Mouse (Mus musculus) cerebellum, adult 18-20 months (tissue): Measurements from ENCODE around the gene Galnt18.

Experiments used
- DNase-seq, 2 experiments: peaks; one replicate each; pipeline ENCODE4 v3.0.0; 2021

The Galnt18 gene

DNA sequence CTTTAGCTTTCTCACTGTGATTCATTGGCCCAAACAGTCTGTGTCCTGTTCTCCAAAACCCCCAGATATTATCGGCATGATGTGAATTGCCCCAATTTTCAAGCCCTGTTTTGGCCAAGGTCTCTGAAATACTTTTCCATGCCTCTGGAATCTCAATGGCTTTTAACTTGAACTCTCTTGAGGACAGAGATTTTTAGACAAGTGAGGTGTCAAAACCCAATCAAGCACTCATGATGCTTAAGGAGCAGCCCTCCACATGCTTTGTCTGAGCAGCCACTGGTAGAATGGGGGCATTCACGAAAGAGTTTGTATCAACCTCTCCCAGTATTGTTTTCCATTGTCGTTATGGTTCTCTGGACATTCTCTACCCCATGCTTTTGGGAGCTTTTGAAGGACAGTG lies 9.2 kb downstream of the Galnt18 start:
- DNase-seq, result no peak

DNA sequence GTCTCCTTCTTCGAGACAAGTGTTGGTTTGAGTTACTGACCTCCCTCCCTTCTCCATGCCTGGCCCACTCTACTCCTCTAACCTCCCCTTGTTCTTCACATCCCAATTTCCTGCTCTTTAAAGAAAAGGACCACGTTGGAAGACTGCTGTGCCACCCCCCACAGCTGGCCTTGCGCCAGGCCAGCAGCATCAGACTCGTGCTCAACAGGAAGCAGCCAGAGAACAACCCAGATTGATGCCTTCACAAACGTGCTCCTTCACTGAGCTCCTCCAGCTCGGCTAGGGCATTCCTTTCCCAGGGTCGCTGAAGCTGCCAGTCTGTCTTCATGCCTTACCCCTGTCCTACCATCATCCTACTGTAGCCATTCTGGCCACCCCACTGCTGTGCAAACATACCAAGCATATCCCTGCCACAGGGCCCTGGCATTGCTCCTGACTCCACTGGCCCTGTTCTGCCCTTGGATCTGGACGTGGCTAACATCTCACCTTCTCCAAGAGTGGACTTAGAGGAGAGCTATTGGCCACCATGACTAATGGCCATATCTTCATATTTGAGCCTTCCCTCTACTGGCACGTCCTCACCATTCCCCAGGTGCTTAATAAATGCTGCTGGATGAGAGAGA lies 13.5 kb downstream of the Galnt18 start:
- DNase-seq, result no peak

DNA sequence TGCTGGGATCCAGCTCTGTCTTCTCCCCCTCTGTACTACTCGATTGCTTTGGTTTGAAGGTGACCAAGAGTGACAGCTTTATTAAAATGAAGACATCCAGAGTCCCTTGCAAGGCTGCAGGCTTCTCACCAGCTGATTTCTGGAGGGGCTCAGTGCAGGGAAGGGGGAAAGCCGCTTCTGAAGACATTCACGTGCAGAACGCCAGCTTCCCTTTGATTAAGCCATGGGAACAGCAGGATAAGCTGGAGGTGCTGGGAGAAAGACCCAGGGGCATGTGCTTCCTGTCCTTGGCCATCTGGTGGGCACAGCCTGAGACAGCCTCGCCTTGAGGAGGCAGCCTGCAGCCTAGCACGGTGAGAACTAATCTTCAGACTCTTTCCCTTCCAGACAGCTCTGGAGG lies 17.0 kb downstream of the Galnt18 start:
- no peak for DNase-seq

DNA sequence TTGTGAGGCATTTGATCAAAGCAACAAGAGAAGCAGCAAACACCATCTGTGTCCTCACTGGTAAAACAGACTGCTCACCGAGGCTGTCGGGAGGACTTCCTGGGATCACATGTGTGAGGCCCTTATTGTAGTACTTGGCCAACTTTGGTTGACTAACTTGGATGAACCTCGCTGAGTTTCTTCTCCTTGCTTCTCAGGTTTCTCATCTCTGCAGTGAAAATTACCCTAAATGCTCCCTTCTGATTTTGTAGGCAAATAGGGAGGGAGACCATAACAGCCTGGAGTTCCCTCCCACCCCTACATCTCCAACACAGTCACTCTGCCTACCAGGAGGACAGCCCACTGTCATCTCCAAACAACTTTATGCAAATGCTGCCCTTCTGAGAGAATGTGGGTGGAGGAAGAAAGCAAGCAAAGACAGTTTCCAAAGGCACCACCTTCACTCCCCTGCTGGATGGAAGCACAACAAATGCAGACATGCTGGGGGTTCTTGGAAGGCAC lies 31.2 kb downstream of the Galnt18 start:
- no peak for DNase-seq

DNA sequence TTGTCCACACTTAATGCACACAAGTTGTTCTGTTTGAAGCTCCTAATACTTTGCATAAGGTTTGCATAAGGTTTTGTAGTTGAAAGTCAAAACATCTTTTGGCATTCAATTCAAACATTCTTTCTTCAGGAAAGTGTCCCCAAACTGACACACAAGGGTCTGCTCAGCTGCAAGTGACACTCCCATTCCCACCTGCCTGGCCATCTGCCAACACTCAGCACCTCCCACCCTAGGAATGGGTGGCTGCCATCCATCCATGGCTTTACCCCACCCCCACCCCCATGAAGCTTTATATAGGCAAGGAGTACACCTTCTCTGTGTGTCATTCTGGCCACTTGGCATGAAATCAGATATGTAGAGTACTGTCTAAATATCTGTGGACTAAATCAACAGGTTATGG lies 35.0 kb downstream of the Galnt18 start:
- DNase-seq, result no peak

DNA sequence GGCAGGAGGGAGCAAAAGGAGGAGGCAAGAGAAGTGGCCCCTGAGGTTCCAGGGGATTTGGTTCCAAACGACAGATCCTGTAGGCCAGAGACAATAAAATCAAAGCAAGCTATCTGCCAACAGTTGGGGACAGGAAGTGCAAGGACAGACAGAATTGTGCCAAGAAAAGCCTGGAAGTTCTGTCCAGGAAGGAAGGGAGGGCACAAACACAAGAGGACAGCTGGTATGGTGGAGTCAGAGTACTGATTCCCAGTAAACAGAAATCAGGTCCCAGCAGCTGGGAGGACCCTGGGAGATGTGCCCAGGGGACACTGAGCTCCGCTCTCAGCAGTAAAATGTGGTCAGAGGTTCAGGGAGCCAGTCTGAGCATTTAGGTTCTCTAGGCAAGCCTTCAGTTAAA lies 38.2 kb downstream of the Galnt18 start:
- DNase-seq, result peak; percentile 17 to 32

DNA sequence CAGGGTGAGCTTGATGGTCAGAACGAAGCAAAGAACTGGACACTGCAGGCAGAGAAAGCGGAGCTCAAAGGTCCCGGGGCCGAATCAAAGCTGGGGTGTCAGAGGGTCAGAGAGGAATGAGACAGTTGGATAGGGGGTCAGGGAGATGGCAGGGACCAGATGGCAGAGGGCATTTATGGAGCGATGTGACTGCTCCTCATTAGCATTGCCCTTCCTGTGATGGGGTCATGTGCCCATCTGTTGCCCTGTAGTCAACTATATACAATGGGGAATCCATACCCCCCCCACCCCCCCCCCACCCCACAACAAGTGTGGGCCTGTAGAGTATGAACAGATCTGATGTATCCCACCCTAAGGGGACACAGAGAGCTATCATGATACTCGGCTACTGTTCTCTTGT lies 39.7 kb downstream of the Galnt18 start:
- DNase-seq, result no peak

DNA sequence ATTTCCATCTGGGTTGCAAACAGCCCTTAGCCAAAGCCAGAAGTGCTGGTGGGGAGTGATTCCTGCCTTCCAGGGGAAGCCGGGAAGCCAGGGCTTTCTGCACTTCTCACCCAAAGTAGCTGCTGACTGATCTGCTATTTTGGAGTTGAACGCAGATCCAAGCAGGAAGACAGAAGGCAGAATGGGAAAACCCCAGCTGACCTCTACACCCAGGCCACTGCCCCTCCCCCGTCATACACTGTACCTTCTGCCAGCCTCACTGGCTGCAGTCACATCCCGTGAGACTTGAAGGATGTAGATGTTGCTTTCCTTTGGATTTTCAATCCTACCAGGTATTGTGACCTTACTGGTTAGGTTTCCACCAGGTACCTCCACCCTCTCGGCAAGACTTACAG lies 40.4 kb downstream of the Galnt18 start:
- no peak for DNase-seq

DNA sequence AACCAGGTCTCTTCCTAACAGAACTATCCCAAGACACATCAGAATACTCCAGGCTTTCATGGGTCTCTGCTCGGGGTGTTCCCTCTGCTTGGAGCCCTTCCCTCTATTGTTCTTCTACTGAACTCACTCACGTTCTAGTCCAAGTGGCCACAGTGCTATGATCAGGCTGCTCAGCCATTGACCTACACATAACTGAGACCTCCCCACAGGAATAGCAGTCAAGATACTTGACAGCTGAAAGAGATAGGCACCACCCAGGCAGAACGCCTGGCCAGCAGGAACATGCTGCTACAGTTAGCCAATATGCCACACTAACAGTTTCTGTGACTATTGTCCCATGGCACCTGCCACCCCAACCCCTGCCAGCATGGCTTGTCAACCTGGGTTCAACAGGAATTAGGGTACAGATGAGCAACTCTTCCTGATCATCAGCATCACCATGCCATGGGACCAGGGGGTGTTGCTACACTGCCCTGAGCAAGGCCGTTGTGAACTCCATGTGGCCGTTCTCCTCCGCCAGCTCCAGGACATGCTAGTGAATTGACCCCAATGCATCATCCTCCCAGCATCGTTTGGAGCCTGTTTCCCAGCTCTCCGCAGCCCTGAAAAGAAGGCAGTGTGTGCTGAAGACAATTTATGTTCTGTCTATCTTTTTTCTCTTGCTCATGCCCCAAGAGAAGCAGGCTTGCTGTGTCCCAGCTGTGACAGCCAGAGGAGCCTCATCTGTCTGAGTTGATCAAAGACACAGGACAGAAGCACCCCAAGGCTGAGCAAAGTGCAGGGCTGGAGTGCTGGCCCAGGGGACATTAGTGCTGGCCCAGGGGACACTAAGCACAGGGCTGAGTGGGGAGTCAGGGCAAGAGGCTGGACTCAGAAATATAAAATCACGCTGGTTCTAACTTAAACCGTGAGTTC lies 41.1 kb downstream of the Galnt18 start:
- no peak for DNase-seq

DNA sequence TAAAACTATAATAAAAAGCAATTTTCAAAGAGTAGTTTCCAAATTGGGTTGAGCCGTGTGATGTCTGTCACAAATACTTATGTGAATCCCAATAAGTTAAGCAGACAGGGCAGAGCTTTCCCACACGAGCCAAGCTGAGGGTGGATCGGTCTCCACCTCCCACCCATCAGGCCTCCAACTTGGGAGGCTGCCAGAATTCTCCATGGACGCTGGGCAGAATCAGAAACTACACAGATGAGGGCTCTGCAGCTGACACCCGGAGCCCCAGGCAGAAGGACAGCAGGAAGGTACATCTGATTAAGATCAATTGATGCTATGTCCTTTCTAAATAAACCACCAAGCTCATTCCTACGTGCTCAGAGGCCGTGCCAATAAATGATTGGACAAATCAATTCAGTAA lies 42.4 kb downstream of the Galnt18 start:
- DNase-seq, result no peak

DNA sequence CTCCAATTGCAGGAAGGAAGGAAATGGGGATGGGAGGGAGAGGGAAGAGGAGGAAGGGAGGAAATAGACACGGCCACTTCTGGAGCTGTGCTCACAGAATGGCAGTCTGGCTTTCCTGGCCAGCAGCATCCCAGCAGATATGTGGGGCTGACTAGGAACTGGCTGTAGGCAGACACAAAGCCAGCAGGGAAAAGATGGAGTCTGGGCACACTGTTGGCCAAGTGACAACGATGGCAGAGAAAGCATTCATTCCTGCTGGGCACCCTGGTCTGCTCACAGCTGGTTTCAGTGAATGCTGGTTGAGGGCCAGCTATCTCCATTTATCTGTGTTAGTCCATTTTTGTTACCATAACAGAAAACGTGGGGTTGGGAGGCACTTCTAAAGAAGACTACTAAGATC lies 43.4 kb downstream of the Galnt18 start:
- peak; percentile 23 to 43 for DNase-seq

DNA sequence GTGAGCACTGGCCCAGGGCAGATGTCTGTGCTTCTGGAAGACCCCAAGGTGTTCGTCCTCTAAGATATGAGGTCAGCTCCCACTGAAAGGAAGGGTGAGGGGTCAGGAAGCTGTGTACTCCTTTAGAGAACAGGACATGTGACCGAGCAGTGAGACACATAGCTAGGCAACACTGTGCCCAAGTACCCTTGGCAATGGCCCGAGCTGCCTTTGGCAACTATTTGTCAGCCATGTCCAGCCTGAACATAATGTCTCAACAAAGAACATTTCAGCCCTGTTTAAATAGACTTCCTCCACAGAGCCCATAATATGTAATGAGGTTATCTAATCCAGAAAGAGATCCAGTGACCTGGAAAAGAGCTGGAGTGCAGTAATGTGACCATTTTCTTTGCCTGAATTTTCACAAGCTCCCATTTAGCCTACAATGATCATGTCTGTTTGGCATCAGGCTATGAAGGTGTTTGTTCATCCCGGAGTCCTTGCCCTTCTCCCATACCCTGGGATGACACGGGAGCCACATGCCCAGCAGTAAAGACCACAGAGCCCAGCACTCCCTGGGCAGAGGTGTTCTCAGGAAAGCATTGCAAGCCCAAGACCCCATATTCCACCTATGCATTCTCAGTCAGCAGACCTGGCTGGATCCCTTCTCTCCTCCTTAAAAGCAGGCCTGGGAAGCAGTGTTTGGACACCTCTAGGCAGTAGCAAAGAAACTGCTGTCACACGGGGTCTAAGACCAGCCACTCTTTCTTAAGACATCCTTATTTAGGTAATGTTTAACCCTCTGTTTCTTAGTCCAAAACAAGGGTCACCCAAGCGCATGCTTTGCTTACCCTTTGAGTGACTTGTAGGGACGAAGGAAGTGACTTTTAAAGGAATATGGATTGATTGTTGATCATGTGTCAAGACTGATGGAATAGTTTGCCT lies 49.2 kb downstream of the Galnt18 start:
- DNase-seq, result peak in 1 of 2 experiments; percentile 31

DNA sequence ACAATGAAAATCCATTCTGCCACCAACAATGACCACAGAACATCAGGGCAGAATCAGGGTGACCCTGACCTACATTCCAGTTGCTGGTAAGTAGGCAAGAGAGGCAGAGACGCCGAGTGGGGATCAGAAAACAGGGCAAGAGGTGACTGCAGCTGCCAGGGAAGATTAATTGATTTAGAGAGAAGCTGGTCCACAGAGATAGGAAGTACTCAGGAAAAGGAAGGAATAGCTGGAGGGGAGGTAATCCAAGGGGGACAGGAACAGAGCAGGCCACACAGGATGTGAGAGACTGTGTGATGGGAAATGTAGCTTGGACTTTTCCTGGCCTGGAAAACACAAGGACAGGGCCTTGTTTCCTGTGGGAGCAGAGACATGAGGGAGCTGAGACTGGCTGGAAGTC lies 52.8 kb downstream of the Galnt18 start:
- no peak for DNase-seq

DNA sequence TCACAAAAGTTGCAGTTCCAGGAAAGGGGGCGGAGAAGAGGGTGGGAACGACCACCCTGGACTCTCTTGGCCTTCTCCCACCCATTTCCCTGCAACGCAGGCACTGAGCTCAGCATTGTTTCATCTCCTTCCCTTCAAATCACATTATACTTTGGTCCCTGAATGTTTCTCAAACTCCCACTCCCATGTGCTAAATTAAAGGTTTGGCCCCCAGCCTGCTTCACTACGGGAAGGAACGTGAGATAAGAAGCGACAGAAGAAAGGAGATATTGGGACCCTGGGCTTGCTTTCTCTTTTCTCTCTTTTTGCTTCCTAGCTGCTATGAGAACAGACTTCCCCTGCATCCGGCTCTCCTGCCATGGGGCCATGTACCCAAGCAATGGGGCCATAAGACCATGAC lies 55.0 kb downstream of the Galnt18 start:
- DNase-seq, result no peak

DNA sequence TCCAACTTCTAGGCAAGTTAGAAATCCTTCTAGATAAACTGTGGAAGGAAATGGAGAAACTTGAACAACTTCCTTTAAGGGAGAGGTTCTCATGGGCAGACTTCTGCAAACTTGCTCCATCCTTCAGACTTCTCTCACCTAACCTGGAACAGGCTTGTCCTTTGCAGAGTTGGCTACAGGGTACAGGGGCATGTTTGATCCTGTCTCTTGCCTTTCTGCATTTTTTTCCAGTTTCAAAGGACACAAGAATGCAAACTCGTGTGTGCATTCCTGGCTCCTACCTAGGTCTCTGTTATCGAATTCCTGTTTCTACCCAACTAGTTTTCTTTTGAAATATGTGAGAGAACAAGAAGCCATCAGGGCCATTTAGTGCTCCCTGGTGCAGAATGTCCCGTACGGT lies 55.8 kb downstream of the Galnt18 start:
- no peak for DNase-seq

DNA sequence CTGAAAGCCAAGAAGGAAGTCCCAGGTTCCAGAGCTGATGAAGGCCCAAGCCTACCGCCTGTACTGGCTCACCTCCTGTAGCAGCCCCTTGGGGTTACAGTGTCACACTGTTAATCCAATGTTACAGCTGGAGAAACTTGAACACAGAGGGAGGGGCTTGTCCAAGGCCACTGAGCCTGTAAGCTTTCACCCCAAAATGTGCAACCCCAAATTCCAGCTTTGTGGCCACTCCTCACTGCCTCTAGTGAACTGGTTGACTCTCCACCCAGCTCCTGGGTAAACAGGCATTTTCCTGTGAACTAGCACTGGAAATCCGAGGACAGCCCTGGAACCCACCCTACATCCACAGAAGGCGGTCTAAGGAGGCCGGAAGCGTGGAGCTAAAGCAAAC lies 58.5 kb downstream of the Galnt18 start:
- DNase-seq, result no peak

DNA sequence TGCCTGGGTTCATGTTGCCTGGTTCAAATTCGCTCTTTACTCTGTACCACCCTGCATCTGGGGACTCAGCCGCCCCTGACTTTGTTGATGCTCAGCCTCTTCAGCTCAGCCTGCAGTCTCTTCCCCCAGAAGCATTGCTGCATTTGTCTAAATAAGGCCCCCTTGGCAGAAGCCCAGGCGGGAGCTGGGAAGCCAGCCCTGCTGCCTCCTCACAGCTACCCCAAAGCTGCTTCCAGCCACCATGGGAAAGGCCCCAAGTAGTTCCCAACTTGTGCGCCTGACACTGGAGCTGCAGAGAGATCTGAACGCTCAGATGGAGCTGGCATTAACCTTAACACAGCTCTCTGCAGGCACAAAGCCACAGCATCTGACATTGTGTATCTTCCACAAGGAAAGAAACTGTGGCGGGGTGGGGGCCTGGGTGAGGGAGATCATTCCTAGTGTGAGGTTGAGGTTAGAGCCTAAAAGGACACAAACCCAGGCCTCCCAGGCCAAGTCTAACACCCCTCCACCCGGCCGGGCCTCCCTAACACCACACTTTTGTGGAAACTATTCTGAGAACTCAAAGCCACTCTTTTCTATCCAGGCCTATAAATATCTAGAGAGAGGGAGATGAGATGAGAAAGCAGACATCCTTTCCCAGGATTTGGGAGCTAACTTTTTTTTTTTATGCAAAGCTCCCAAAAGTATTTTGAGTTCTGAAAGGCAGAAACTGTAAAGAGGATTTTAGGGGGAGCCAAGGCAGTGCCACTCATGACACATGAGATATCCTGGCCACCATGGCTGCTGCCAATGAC lies 59.1 kb downstream of the Galnt18 start:
- DNase-seq, result peak in 1 of 2 experiments; percentile 10

DNA sequence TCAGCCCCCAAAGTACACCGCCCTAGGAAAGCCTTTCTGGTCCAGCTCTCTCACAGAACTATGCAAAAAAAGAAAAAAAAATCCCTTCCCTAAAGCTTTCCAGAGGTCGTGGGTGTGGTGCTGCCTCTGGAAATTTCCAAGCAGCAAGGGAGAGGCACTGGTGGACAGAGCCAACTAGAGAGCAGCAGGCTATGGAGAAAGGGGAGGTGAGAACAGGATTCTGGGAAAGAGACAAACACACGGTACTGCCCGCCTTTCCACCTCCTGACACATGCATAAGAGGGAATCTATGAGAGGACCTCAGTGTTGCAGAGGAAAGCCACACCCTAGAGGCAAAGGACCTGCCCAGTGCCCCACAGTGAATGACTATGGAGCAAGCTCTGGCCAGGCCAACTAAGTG lies 60.9 kb downstream of the Galnt18 start:
- no peak for DNase-seq

DNA sequence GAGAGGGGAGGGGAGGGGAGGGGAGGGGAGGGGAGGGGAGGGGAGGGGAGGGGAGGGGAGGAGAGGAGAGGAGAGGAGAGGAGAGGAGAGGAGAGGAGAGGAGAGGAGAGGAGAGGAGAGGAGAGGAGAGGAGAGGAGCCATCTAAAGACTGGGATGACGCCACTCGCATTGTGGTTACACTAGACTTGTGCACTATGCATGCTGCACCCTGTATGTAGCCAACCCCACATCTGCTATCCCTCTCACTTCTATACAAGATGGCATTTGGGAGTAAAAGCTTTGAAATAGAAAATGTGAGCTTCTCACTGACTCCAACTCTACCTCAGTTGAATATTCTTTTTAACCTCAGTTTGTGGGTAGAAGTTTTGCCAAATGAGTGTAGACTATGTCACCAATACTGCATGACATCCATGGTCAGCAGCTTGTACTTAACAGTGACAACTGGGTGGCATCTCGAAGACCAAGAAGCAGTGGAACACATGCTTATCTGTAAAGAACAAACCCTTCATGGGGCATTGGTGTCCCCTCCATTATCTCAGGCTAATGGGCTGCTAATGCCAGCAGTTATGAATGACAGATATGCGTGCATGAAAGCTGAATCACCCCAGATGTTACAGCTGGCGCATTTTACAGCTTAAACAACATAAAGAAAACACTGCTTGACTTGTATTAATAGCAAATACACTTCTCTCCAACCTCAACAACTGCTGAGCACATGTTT lies 65.0 kb downstream of the Galnt18 start:
- no peak for DNase-seq

DNA sequence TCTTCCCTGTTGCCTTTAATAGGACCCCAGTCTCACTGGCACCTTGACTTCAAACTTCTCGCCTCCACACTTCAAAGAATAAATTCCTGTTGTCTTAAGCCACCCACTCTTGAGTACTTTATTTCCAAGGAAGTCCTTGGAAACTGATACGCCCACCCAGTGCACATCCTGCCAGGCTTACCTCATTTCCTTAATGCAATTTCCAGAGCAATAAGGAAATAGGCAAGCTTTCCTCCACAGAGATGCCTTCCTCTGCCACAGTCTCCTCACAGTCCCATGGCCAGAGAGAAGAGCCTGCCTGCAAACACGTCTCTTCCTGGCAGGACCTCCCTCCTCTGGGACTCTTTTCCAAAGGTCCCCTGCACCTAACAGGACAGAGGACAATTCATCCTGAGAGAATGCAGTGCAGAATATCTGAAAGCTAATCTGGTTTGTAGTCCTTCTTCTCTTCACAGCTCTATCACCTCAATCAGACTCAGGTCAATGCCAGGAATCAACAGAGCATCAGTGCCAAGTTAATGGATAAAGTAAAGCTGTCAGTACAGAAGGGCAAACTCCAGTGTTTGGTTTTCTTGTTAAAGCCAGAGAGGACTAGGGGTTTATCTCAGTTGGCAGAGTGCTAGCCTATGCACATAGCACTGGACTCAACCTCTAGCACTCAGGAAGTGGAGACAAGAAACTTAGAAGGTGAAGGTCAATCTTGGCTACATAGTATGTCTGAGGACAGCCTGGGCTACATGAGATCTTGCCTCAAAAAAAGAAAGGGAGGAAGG lies 65.8 kb downstream of the Galnt18 start:
- DNase-seq, result no peak

DNA sequence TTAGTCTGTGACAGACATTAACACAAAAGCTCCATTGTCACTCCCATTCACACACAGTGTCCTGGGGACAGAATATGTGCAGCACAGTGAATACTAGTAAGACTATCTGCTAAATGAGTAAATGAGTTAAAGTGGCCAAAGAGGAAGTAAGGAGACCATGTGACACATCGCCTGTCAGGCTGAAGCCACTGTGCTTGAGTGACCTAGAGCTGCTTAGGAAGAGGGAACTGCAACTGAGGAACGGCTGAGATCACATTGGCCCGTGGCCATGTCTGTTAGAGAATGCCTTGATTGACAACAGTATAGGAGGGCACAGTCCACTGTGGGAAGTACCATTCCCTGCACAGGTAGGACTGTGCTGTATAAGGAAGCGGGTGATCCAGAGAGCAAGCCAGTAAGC lies 67.0 kb downstream of the Galnt18 start:
- DNase-seq, result no peak
